Mouse (Mus musculus) limb, embryonic 11.5 days (tissue): ENCODE results near the gene Lta. TPM values are rescaled to one million over a fixed set of nuclear protein-coding genes. Genes with fewer than 3 reads are reported as not detected.

ENCODE experiments used
- ATAC-seq: fragments of 200-750 bp; cut with Nextera tagmentation; 2 replicates; pipeline ENCODE4 v1.8.0; 2017; ENCODE audit warnings: low read depth; ENCODE audit not compliant: insufficient number of reproducible peaks, low FRiP score, low TSS enrichment
- DNase-seq: peaks from one replicate; pipeline ENCODE4 v3.0.0-alpha.2; 2015; ENCODE audit warnings: low spot score
- H3K27ac ChIP-seq: fragments of 300-500 bp; sonication (generic); replicated peaks from 2 replicates; pipeline ENCODE4 v1.5.1; 2014; ENCODE audit warnings: low read depth, mild to moderate bottlenecking, low read length
- H3K27me3 ChIP-seq: fragments of 300-500 bp; sonication (generic); 2 replicates; pipeline ENCODE4 v1.6.1; 2014; ENCODE audit warnings: mild to moderate bottlenecking, low read length, mixed read lengths; ENCODE audit not compliant: control insufficient read depth, insufficient read depth
- H3K36me3 ChIP-seq: fragments of 300-500 bp; sonication (generic); 2 replicates; pipeline ENCODE4 v1.6.1; 2014; ENCODE audit warnings: mild to moderate bottlenecking, low read length, moderate library complexity, mixed read lengths; ENCODE audit not compliant: control insufficient read depth, insufficient read depth
- H3K4me1 ChIP-seq: fragments of 300-500 bp; sonication (generic); 2 replicates; pipeline ENCODE4 v1.6.1; 2014; ENCODE audit warnings: low read length, mixed read lengths; ENCODE audit not compliant: control insufficient read depth, insufficient read depth
- H3K4me2 ChIP-seq: fragments of 300-500 bp; sonication (generic); 2 replicates; pipeline ENCODE4 v1.6.1; 2014; ENCODE audit warnings: low read depth, mild to moderate bottlenecking, moderate library complexity; ENCODE audit not compliant: severe bottlenecking
- H3K4me3 ChIP-seq: fragments of 300-500 bp; sonication (generic); 2 replicates; pipeline ENCODE4 v1.5.1; 2014; ENCODE audit warnings: low read depth, low read length
- H3K9ac ChIP-seq: fragments of 300-500 bp; sonication (generic); 2 replicates; pipeline ENCODE4 v1.6.1; 2014; ENCODE audit warnings: mild to moderate bottlenecking, low read length
- H3K9me3 ChIP-seq: fragments of 300-500 bp; sonication (generic); 2 replicates; pipeline ENCODE4 v1.6.1; 2016; ENCODE audit warnings: low read length; ENCODE audit not compliant: control insufficient read depth
- WGBS: fragments of 180-500 bp; shearing (Covaris S2); extraction: QIAGEN DNeasy Blood & Tissue Kit; methylation state at CpG from one replicate; pipeline ENCODE4 v1.1.7; 2014; 5-methylcytosine and 5-hydroxymethylcytosine counted together
- polyA plus RNA-seq: library from polyadenylated mRNA; unstranded; fragments of >200 nt; fragmentation: Nextera tagmentation; extraction: Ambion mirVana; gene quantifications from 2 replicates; pipeline ENCODE4 v1.2.1, GENCODE M21; 2014

Gene Lta
- polyA plus RNA-seq, 1 experiment from 2014 or later, result 0.11 TPM

DNA sequence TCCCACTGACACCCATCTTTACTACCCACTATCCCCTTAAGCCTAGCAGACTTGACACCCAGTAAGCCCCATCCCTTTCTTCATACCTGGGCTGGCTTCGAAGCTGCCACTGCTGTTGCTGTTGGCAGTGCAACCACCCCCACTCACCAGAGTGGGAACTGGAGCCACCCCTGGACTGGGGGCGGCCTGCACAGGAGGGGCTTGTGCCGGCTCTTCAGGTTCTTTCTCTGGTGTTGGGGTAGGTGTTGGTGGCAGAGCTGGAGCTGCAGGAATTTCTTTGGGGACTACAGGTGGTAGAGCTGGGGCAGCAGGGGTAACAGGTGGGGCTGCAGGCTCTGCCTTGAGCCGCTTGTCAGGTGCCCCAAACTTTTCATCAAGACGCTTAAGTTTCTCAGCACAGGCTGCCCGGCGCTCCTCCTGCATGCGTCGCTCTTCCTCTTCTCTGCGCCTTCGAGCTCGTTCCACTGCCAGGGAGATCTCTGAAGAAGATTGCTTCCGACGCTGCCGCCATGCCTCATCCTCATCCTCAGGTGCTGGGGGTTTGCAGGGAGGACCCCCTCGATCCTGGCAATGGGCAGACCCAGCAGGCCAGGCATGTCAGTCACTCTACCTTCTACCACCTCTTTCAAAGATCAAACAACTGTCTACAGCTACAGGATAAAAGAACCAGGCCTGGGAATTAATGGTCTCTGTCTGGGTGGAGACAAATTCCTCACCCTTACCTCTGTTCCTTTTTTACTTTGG, 46.1 kb downstream of the Lta start:
- DNase-seq (no peak), ATAC-seq (no peak)
- Histone ChIP-seq H3K4me2 (no peak overlapping the region), H3K4me3 (no peak overlapping the region), H3K9ac (no peak overlapping the region), H3K27ac (no peak overlapping the region), H3K9me3 (no peaks in the 10 kb centered on the region), H3K4me1 (peaks cover 6% of the 10 kb centered on the region; the same call in 1 of the 2 replicates), H3K36me3 (peaks cover 78% of the 10 kb centered on the region), H3K27me3 (no peaks in the 10 kb centered on the region)
- 95% methylated on average over 16 of the region's 16 CpGs for WGBS

GRCm38 (mm10) chr17:35157661-35158175, 47.4 kb downstream of the Lta start:
- WGBS, result 93% methylated on average over 8 of the region's 8 CpGs
- H3K27ac ChIP-seq, result no peak overlapping the region
- ATAC-seq, result no peak
- H3K9ac ChIP-seq, result no peak overlapping the region
- H3K9me3 ChIP-seq, result no peaks in the 10 kb centered on the region
- H3K4me2 ChIP-seq, result no peak overlapping the region
- peaks cover 6% of the 10 kb centered on the region; the same call in 1 of the 2 replicates for H3K4me1 ChIP-seq
- no peak for DNase-seq
- H3K27me3 ChIP-seq, result no peaks in the 10 kb centered on the region
- H3K36me3 ChIP-seq, result peaks cover 90% of the 10 kb centered on the region
- no peak overlapping the region for H3K4me3 ChIP-seq

- no peak overlapping the region for H3K4me3 ChIP-seq
- DNase-seq, result no peak
- no peak for ATAC-seq
- WGBS, result 91% methylated on average over 8 of the region's 8 CpGs
- no peak overlapping the region for H3K4me2 ChIP-seq
- no peak overlapping the region for H3K27ac ChIP-seq
- H3K27me3 ChIP-seq, result no peaks in the 10 kb centered on the region
- no peaks in the 10 kb centered on the region for H3K9me3 ChIP-seq
- H3K4me1 ChIP-seq, result peaks cover 3% of the 10 kb centered on the region; the same call in 1 of the 2 replicates
- H3K9ac ChIP-seq, result no peak overlapping the region
- peaks cover 95% of the 10 kb centered on the region for H3K36me3 ChIP-seq
Measured at GRCm38 (mm10) chr17:35157254-35157653, 47.9 kb downstream of the Lta start.

DNA sequence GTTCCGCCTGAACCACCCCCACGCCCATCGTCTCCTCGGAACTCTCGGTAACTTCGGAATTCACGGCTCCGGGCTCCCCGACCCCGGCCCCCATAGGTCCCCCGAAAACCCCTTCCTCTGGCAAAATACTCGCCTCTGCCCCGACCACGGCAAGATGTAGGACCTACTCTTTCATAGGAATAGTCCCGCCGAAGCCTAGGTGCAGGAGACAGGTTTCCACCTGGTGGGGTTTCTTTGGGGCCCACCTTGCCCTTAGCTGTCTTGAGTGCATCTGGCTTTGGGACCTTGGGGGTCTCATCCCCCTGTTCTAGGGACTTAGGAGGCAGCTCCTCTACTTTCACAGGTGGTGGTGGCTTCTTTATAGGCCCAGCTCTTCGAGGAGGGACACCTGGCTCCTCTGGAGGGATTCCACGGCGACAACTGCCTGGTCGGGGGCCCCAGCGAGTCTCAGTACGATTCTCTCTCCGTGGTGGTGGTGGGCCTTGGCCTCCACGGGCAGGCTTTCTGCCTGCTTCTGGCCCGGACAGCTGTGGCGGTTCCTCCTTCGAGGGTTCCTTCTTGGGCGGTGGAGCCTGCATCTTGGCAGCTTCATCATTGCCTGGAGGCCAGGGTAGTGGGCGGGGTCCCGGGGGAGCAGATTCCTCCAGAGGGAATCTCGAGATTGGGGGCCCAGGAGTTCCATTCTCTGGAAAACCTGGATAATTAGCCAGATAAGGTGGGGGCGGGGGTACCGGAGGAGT, 48.5 kb downstream of the Lta start:
- peaks cover 91% of the 10 kb centered on the region for H3K36me3 ChIP-seq
- no peaks in the 10 kb centered on the region for H3K27me3 ChIP-seq
- WGBS, result 92% methylated on average over 33 of the region's 33 CpGs
- no peak overlapping the region for H3K4me2 ChIP-seq
- no peak overlapping the region for H3K9ac ChIP-seq
- H3K27ac ChIP-seq, result no peak overlapping the region
- no peaks in the 10 kb centered on the region for H3K9me3 ChIP-seq
- DNase-seq, result no peak
- no peaks in the 10 kb centered on the region for H3K4me1 ChIP-seq
- ATAC-seq, result no peak
- H3K4me3 ChIP-seq, result no peak overlapping the region

GRCm38 (mm10) chr17:35155451-35155850, 49.7 kb downstream of the Lta start:
- WGBS, result 92% methylated on average over 12 of the region's 12 CpGs
- DNase-seq (no peak), ATAC-seq (no peak)
- Histone ChIP-seq H3K9ac (no peak overlapping the region), H3K4me1 (no peaks in the 10 kb centered on the region), H3K4me3 (no peak overlapping the region), H3K27me3 (no peaks in the 10 kb centered on the region), H3K4me2 (no peak overlapping the region), H3K36me3 (peaks cover 86% of the 10 kb centered on the region), H3K27ac (no peak overlapping the region), H3K9me3 (no peaks in the 10 kb centered on the region)

GRCm38 (mm10) chr17:35154616-35155015, 50.5 kb downstream of the Lta start:
- H3K27ac ChIP-seq, result no peak overlapping the region

GRCm38 (mm10) chr17:35153931-35154330, 51.2 kb downstream of the Lta start:
- Histone ChIP-seq H3K27ac (no peak overlapping the region), H3K4me3 (no peak overlapping the region)
- WGBS, result 74% methylated on average over 4 of the region's 4 CpGs

More at GRCm38 (mm10) chr17:35154616-35155015, 50.5 kb downstream of the Lta start:
- 90% methylated on average over 7 of the region's 7 CpGs for WGBS
- no peaks in the 10 kb centered on the region for H3K4me1 ChIP-seq
- H3K27me3 ChIP-seq, result no peaks in the 10 kb centered on the region
- no peaks in the 10 kb centered on the region for H3K9me3 ChIP-seq
- H3K36me3 ChIP-seq, result peaks cover 87% of the 10 kb centered on the region
- ATAC-seq (no peak), DNase-seq (no peak)
- H3K9ac ChIP-seq, result no peak overlapping the region
- H3K4me2 ChIP-seq, result no peak overlapping the region
- no peak overlapping the region for H3K4me3 ChIP-seq

More at GRCm38 (mm10) chr17:35153931-35154330, 51.2 kb downstream of the Lta start:
- Histone ChIP-seq H3K9ac (no peak overlapping the region), H3K9me3 (no peaks in the 10 kb centered on the region), H3K4me1 (no peaks in the 10 kb centered on the region), H3K4me2 (no peak overlapping the region), H3K27me3 (no peaks in the 10 kb centered on the region), H3K36me3 (peaks cover 85% of the 10 kb centered on the region)
- ATAC-seq (no peak), DNase-seq (no peak)
